Mouse (Mus musculus) heart, adult 11 months (tissue): ENCODE data around the gene 1700012B09Rik.

Experiments
- DNase-seq: peaks from one replicate; pipeline ENCODE4 v3.0.0; 2022

1700012B09Rik gene

DNA sequence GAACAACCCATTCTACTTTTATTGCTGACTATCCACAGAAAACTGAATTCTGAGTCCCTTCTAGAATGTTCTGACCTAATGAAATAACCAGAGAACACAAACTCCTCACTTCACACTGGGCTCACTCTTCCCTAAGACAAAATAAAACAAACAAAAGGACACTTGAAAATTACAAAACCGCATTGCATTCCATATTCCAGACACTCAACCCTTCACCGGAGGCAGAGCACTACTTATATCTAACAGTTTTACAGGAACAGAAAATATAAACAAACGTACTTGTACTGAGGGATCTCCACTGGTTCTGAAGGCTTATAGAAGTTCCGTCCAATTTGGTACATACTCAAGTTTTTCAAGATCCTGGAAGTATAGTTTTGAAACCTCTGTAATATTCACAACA is 42.5 kb downstream of the 1700012B09Rik start:
- no peak for DNase-seq

DNA sequence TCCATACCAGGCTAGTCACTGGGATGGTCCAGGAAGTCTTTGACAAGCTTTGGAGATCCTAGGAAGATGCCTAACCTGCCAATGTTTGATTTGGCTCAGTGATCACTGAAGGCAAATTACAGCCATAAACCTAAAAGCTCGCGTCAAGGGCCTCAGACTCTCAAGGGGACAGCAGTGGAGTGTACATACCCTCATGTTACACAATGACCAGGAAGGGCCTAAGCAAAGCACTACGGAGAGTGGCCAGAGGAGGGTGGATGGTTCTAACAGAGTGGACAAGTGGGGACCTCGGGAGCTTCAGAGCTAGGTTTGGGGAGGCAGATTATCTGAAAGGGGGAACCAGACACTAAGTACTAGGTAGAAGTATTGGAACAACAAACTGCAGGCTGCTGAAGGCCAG is 44.2 kb downstream of the 1700012B09Rik start:
- peak; percentile 53 for DNase-seq

DNA sequence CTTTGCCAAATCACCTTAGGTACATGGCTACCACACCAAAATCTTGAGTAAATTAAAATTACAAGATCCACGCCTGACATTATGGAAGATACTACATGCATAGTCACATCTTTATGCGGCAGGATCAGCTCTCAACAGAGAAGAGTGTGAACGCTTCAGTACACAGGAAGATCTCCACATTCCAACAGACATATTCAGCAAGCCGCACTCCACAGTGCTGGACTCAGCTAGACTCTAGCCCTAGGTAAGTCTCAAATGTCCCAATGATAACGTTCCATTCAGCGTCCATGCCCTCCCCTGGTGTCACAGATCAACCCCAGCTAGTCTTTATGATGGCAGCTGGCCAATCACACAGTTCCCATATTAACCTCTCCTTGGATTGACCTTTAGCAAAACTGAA is 44.8 kb downstream of the 1700012B09Rik start:
- DNase-seq, result peak; percentile 72

DNA sequence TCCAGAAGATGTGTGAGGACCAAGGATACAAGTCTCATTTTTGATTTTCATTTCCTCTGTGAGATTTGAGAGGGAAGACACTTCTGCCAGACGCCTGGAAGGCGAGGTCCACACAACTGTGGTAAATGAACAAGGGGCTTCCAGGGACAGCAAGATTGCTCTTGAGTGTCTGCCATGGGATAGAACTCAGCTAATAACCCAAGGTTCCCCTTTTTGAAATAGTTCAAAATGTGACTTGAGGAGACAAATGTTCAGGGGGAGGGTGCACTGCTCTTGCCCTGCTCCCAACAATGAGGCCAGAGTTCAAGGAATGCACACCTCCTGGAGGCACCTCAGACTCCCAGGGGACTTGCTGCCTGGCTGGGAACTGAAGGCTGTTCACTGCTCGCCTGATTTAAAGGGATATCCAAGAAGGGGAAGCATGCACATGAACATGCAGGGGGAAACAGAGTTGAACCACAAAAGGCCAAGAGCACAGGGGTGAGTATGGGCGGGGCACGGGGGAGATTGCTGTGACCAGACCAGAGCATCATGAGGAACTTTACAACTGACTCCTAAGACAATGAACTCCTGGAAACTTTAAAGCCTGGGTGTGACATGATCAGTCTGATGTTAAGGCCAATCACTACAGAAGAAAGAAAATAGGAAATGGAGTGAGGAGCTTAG is 45.9 kb downstream of the 1700012B09Rik start:
- peak; percentile 84 for DNase-seq

DNA sequence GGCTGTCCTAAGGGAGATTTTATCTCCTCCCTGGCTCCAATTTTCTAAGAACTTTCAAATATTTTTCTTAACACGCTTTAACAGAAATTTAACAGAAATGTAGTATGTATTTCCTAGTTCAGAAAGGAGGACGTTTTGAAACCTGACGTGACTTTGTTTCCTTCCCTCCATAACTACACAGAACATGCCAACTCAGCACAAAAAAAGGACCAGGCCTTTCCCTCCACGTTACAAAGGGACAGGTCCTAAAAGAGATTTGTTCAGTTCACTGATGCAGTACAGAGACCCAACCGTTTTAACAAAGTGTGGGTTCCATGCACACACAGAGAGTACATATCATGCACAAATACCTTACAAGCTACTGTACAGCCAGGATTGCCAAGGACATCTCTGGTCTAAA is 49.2 kb downstream of the 1700012B09Rik start:
- DNase-seq, result no peak

DNA sequence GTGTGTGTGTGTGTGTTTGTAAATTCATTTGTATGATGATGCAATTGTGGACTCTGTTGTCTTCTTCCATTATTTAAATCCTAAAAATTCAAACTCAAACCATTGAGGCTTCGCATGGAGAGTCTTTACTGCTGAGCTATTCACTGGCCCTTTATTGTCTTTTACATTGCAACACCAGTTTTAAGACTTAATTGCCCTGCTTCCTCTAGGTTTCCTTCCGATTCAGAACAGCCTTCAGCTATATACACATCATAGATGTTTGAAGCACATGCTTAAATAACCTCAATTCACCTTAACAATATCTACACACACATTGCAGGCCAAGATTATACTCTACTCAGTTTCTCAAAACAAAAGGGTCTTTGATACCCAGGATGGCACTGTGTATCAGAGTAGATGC is 50.4 kb downstream of the 1700012B09Rik start:
- DNase-seq, result no peak

DNA sequence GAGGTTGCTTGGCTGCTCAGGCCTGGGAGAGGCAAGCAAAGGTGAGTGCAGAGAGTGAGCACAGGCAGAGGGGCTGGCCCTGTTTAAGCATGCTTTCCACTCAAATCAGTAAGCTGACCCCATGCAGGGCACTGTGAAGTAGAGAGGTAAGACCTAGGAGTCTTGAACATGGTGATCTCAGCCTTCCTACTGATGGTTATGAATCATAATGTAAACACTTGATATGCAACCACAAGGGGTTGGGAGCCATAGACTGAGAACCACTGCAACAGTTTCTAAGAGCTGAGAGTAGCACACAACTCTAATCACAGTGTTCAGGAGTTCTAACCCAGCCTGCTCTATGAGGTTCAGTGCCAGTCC is 52.5 kb downstream of the 1700012B09Rik start:
- DNase-seq, result no peak

DNA sequence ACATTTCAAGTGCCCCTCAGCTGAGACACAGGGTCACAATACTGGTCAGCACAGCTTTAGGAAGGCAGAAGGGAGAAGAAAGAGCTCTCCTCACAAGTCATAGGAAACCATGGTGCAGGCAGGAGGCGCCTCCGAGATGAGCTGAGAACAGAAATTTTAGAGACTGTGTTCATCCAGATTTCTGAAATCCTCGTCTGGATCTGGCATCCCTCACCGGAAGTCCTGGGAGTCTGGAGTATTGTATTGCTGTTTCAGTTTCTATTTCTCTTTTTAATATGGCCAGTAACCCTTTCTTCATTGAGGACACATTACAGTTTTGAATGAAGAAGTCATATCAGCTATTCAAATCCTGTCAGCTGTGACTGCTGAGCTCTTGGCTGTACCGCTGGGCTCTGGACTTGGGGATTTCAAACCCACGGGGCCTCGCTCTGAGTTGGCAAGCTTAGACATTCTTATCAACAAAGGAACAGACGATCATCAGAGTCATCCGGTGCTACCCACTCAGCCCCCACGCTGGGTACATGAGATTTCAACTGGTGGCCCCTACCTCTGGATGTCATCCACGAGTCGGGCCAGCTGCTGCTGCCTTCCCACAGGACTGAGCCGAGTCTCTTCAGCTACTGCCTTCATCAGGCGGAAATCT is 53.0 kb downstream of the 1700012B09Rik start:
- peak; percentile 93 for DNase-seq

DNA sequence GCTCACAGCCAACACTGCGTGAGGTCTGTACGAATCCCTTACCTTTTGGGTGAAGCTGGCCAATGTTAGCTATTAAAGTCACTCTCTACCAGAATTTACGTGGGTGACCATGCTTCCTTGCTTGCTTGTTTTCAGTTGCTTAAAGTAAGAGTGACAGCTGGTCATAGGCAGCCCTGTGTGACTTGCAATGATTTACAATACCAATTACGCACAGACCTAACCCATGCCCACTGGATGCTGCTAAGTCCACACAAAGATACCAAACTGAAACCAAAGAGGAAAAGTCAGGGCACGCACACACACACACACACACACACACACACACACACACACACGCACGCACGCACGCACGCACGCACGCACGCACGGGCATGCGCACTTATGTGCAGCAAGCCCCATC is 55.6 kb downstream of the 1700012B09Rik start:
- no peak for DNase-seq

DNA sequence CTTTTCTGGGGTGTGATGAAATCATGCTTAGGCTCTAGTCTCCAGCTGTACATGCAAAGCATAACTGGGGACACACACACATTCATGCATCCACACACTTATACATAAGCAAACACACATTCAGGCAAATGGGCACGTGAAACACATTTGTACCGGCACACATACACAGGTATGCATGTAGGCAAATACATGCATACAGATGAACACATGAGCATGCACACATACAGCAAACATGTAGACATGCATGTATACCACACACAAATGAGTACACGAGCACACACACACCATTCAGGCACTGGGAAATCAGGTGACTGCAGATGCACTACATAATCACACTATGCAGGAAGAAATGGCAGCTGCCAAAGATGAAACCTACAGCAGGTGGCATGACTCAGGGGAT is 59.9 kb downstream of the 1700012B09Rik start:
- no peak for DNase-seq
